ENCODE assay signal across 26 mouse cellular contexts in the genomic region with DNA sequence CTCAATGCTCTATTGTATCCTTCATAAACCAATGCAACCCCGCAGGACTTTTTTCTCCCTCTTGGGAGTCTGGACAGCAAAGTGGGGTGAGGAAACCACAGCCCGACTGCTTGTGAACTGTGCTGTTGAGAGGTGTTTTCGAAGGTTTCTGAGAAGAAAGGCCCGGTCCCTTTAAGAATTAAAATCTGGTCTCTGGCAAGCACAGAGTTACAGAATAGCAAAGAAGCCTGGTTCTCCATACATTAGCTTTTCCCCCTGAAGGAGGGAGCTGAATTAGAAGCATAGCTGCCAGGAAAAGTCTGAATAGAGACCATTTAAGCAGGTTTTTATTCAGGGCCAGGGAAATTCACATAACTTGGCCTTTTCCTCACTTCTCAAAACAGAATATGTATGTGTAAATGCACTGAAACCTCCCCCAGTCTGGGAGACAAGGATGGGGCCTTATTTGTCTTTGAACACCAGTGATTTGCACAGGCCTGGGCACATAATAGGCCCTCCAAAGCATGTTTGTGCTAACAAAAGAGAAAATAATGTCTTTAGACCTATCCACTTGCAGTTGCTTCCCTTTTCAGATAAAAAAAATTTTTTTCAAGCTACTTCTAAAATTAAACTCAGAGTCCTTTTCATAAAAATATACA.
DNase-seq lines count a peak whose midpoint lies in the region; ATAC-seq and TF ChIP-seq lines count a peak whose summit lies in the region.
"Had no signal": no experiment of that assay in that cellular context is flagged by ENCODE, and none has a peak within 500 bp of the region (broad histone marks: within the 10 kb centered on the region; RNA-seq: fewer than 3 reads in every experiment).

No protein-coding gene starts in this region.

- no peaks in the 10 kb centered on the region for H3K4me1 ChIP-seq in embryonic facial prominence, embryonic 14.5 days (ENCODE audit: control insufficient read depth, insufficient read depth, low read length)
- no peaks in the 10 kb centered on the region for H3K4me1 ChIP-seq in embryonic facial prominence, embryonic 10.5 days
- no peaks in the 10 kb centered on the region for H3K4me1 ChIP-seq in forebrain, embryonic 14.5 days (ENCODE audit: control insufficient read depth, insufficient read depth, low read length)
- H3K4me1 ChIP-seq in forebrain, postnatal 0 days (ENCODE audit: insufficient read depth) = no peaks in the 10 kb centered on the region
- no peaks in the 10 kb centered on the region for H3K4me1 ChIP-seq in neural tube, embryonic 15.5 days
- H3K4me1 ChIP-seq: embryonic facial prominence, embryonic 12.5 days; heart, embryonic 12.5 days; heart, embryonic 15.5 days; hindbrain, embryonic 10.5 days; hindbrain, embryonic 13.5 days; intestine, embryonic 15.5 days had no signal

- no peak for TF ChIP-seq POLR2A in brain, embryonic 14.5 days (IDR thresholded peaks at IDR 0.05; ENCODE audit: borderline replicate concordance, extremely low read depth, insufficient read depth, insufficient read length, poor library complexity, severe bottlenecking)

- H3K27ac ChIP-seq in embryonic facial prominence, embryonic 14.5 days (replicated peaks; ENCODE audit: low read depth, low read length) = no peak overlapping the region
- H3K27ac ChIP-seq in embryonic facial prominence, embryonic 10.5 days (replicated peaks) = no peak overlapping the region
- no peak overlapping the region for H3K27ac ChIP-seq in forebrain, embryonic 14.5 days (ENCODE audit: low read depth, low read length)
- H3K27ac ChIP-seq in forebrain, postnatal 0 days (ENCODE audit: low read depth, low read length) = no peak overlapping the region
- H3K27ac ChIP-seq in neural tube, embryonic 15.5 days (replicated peaks) = no peak overlapping the region
- H3K27ac ChIP-seq: embryonic facial prominence, embryonic 12.5 days; gastrocnemius, adult 2 months; heart, embryonic 15.5 days; hindbrain, embryonic 10.5 days; hindbrain, embryonic 13.5 days; intestine, embryonic 15.5 days had no signal

- no peaks in the 10 kb centered on the region for H3K27me3 ChIP-seq in embryonic facial prominence, embryonic 14.5 days (replicated peaks; ENCODE audit: control insufficient read depth, insufficient read depth, low read length)
- no peaks in the 10 kb centered on the region for H3K27me3 ChIP-seq in embryonic facial prominence, embryonic 10.5 days (replicated peaks; ENCODE audit: low read depth, poor library complexity, severe bottlenecking)
- no peaks in the 10 kb centered on the region for H3K27me3 ChIP-seq in forebrain, embryonic 14.5 days (replicated peaks; ENCODE audit: control insufficient read depth, insufficient read depth, low read length)
- H3K27me3 ChIP-seq in forebrain, postnatal 0 days (ENCODE audit: insufficient read depth, low read length) = no peaks in the 10 kb centered on the region
- no peaks in the 10 kb centered on the region for H3K27me3 ChIP-seq in neural tube, embryonic 15.5 days (replicated peaks)
- H3K27me3 ChIP-seq: embryonic facial prominence, embryonic 12.5 days; heart, embryonic 12.5 days; heart, embryonic 15.5 days; hindbrain, embryonic 13.5 days; intestine, embryonic 15.5 days had no signal

- H3K9me3 ChIP-seq in embryonic facial prominence, embryonic 14.5 days (ENCODE audit: control insufficient read depth, low read length) = no peaks in the 10 kb centered on the region
- H3K9me3 ChIP-seq in embryonic facial prominence, embryonic 10.5 days = no peaks in the 10 kb centered on the region
- H3K9me3 ChIP-seq in forebrain, embryonic 14.5 days (replicated peaks; ENCODE audit: control insufficient read depth, low read length) = no peaks in the 10 kb centered on the region
- no peaks in the 10 kb centered on the region for H3K9me3 ChIP-seq in forebrain, postnatal 0 days (ENCODE audit: low read length)
- no peaks in the 10 kb centered on the region for H3K9me3 ChIP-seq in neural tube, embryonic 15.5 days (replicated peaks)
- H3K9me3 ChIP-seq: embryonic facial prominence, embryonic 12.5 days; heart, embryonic 12.5 days; heart, embryonic 15.5 days; hindbrain, embryonic 10.5 days; hindbrain, embryonic 13.5 days; intestine, embryonic 15.5 days had no signal

- no peak for TF ChIP-seq CTCF in brain, embryonic 14.5 days (IDR thresholded peaks at IDR 0.05; ENCODE audit: borderline replicate concordance, extremely low read depth, insufficient read depth, insufficient read length)
- TF ChIP-seq CTCF in forebrain, postnatal 0 days (IDR thresholded peaks at IDR 0.05; ENCODE audit: low read depth) = no peak

- H3K4me3 ChIP-seq in embryonic facial prominence, embryonic 14.5 days (ENCODE audit: low read depth, low read length) = no peak overlapping the region
- H3K4me3 ChIP-seq in embryonic facial prominence, embryonic 10.5 days = no peak overlapping the region
- H3K4me3 ChIP-seq in forebrain, embryonic 14.5 days (ENCODE audit: low read depth, low read length) = no peak overlapping the region
- H3K4me3 ChIP-seq in forebrain, postnatal 0 days (ENCODE audit: low read depth, low read length) = no peak overlapping the region
- H3K4me3 ChIP-seq in neural tube, embryonic 15.5 days (replicated peaks) = no peak overlapping the region
- H3K4me3 ChIP-seq: embryonic facial prominence, embryonic 12.5 days; erythroblast, embryonic 14.5 days; gastrocnemius, adult 2 months; heart, embryonic 12.5 days; heart, embryonic 15.5 days; hindbrain, embryonic 10.5 days; hindbrain, embryonic 13.5 days; intestine, embryonic 15.5 days had no signal

- DNase-seq in embryonic facial prominence, embryonic 14.5 days (ENCODE audit: low spot score) = peak; percentile 10
- DNase-seq in embryonic facial prominence, embryonic 10.5 days (ENCODE audit: low spot score) = no peak
- DNase-seq in brain, embryonic 14.5 days (ENCODE audit: low read depth) = peak; percentile 83
- peak; percentile 69 for DNase-seq in forebrain, embryonic 14.5 days (ENCODE audit: low spot score)
- DNase-seq in forebrain, postnatal 0 days = peak; percentile 3
- DNase-seq in adrenal gland, adult 8-10 months = no peak
- DNase-seq: adrenal gland, postnatal 14 days; cerebellum, adult 11-12 months; cerebellum, adult 8-10 months; cerebellum, postnatal 14 days; gastrocnemius, adult 2 months; gastrocnemius, postnatal 14 days; heart, adult 11 months; heart, postnatal 10 days; heart, postnatal 36 days; kidney, adult 11 months had no signal

- H3K4me2 ChIP-seq in embryonic facial prominence, embryonic 14.5 days (ENCODE audit: low read depth, low read length) = no peak overlapping the region
- no peak overlapping the region for H3K4me2 ChIP-seq in forebrain, embryonic 14.5 days (ENCODE audit: low read length)
- no peak overlapping the region for H3K4me2 ChIP-seq in forebrain, postnatal 0 days (ENCODE audit: low read depth)
- no peak overlapping the region for H3K4me2 ChIP-seq in neural tube, embryonic 15.5 days
- H3K4me2 ChIP-seq: embryonic facial prominence, embryonic 12.5 days; heart, embryonic 12.5 days; heart, embryonic 15.5 days; hindbrain, embryonic 13.5 days; intestine, embryonic 15.5 days had no signal

- no peaks in the 10 kb centered on the region for H3K36me3 ChIP-seq in embryonic facial prominence, embryonic 14.5 days (ENCODE audit: control insufficient read depth, insufficient read depth, low read length)
- H3K36me3 ChIP-seq in embryonic facial prominence, embryonic 10.5 days (replicated peaks) = no peaks in the 10 kb centered on the region
- no peaks in the 10 kb centered on the region for H3K36me3 ChIP-seq in forebrain, embryonic 14.5 days (ENCODE audit: control insufficient read depth, insufficient read depth, low read length)
- H3K36me3 ChIP-seq in forebrain, postnatal 0 days (ENCODE audit: insufficient read depth) = no peaks in the 10 kb centered on the region
- no peaks in the 10 kb centered on the region for H3K36me3 ChIP-seq in neural tube, embryonic 15.5 days
- H3K36me3 ChIP-seq: embryonic facial prominence, embryonic 12.5 days; heart, embryonic 12.5 days; heart, embryonic 15.5 days; hindbrain, embryonic 10.5 days; hindbrain, embryonic 13.5 days; intestine, embryonic 15.5 days had no signal

- WGBS in embryonic facial prominence, embryonic 14.5 days = 57% methylated on average over 4 of the region's 4 CpGs
- WGBS in embryonic facial prominence, embryonic 10.5 days = 72% methylated on average over 4 of the region's 4 CpGs
- WGBS in forebrain, embryonic 14.5 days = 44% methylated on average over 4 of the region's 4 CpGs
- 39% methylated on average over 4 of the region's 4 CpGs for WGBS in forebrain, postnatal 0 days
- WGBS in neural tube, embryonic 15.5 days = 73% methylated on average over 4 of the region's 4 CpGs

- no peak overlapping the region for H3K9ac ChIP-seq in embryonic facial prominence, embryonic 14.5 days (ENCODE audit: low read depth, low read length)
- H3K9ac ChIP-seq in forebrain, embryonic 14.5 days (ENCODE audit: low read length) = no peak overlapping the region; the same call in 1 of the 2 replicates
- H3K9ac ChIP-seq in forebrain, postnatal 0 days = no peak overlapping the region
- no peak overlapping the region for H3K9ac ChIP-seq in neural tube, embryonic 15.5 days (replicated peaks)
- H3K9ac ChIP-seq: embryonic facial prominence, embryonic 12.5 days; heart, embryonic 12.5 days; heart, embryonic 15.5 days; hindbrain, embryonic 13.5 days; intestine, embryonic 15.5 days had no signal

- no peak for ATAC-seq in embryonic facial prominence, embryonic 14.5 days (ENCODE audit: low read depth)
- ATAC-seq in forebrain, embryonic 14.5 days = peak; percentile 80
- ATAC-seq in forebrain, postnatal 0 days = no peak
- ATAC-seq in neural tube, embryonic 15.5 days (ENCODE audit: low FRiP score) = no peak
- ATAC-seq: activated CD4-positive, CD25-positive, alpha-beta regulatory T cell, adult 4 months; hindbrain, embryonic 16.5 days; intestine, embryonic 15.5 days had no signal

Comparison
In these comparisons a context has a peak if more than half of its experiments do, and no peak if none do; other contexts are left out.
1. DNase-seq: peak in embryonic facial prominence, embryonic 14.5 days (single experiment), brain, embryonic 14.5 days (single experiment), forebrain, embryonic 14.5 days (single experiment) and forebrain, postnatal 0 days (single experiment); none in embryonic facial prominence, embryonic 10.5 days (single experiment) and adrenal gland, adult 8-10 months (single experiment).